In the genomic region with DNA sequence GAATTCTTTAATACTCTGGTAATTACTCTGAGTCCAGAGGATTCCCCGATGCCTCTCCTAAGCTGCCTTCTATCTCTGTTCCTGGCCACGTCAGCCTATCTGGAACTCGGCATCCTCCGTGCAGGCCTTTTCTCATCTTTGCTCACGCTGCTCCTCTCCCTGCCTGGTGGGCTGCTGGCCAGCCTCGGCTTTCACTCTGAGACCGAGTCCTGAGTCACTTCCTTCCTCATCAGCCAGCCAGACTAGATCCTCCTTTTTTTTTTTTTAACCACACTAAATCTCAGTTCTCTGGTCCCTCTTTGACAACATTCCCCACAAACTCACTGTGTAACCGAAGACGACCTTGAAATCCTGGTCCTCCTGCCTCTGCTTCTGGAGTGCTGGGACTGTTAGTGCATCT, we compare ENCODE assay signal across 9 mouse cellular contexts. TPM values are rescaled to one million over a fixed set of nuclear protein-coding genes. Genes with fewer than 3 reads are reported as not detected.
DNase-seq lines count a peak whose midpoint lies in the region; ATAC-seq and TF ChIP-seq lines count a peak whose summit lies in the region.
"Had no signal": no experiment of that assay in that cellular context is flagged by ENCODE, and none has a peak within 500 bp of the region (broad histone marks: within the 10 kb centered on the region; RNA-seq: fewer than 3 reads in every experiment).

No protein-coding gene starts in this region.

- H3K4me3 ChIP-seq in liver, embryonic 13.5 days (replicated peaks): no peak overlapping the region
- H3K4me3 ChIP-seq in brown adipose tissue, adult 24 weeks (ENCODE audit: insufficient read depth, low read depth, low read length): no peak overlapping the region
- no peak overlapping the region for H3K4me3 ChIP-seq in myocyte
- H3K4me3 ChIP-seq in hindbrain, embryonic 14.5 days (replicated peaks; ENCODE audit: low read length): no peak overlapping the region
- H3K4me3 ChIP-seq: layer of hippocampus, adult 2 months had no signal

- peak overlapping the region; percentile 97 for H3K27ac ChIP-seq in liver, embryonic 13.5 days
- peak overlapping the region; percentile 20; the same call in 1 of the 2 replicates for H3K27ac ChIP-seq in brown adipose tissue, adult 24 weeks (replicated peaks; ENCODE audit: low read depth, low read length)
- no peak overlapping the region for H3K27ac ChIP-seq in hindbrain, embryonic 14.5 days
- H3K27ac ChIP-seq: layer of hippocampus, adult 2 months had no signal

- TF ChIP-seq POLR2A in myocyte (IDR thresholded peaks at IDR 0.05; ENCODE audit: insufficient read length, low read depth): peak; percentile 36

- intact Hi-C loops in heart, postnatal 10 days (cut with DNase I): no loop called here

- H3K4me2 ChIP-seq in liver, embryonic 13.5 days: 0 out of 2 replicates have a peak overlapping the region, but pooled peaks have one; percentile 10
- peak overlapping the region; percentile 79 for H3K4me2 ChIP-seq in myocyte (ENCODE audit: low read depth)
- no peak overlapping the region for H3K4me2 ChIP-seq in hindbrain, embryonic 14.5 days (replicated peaks)

- H3K27me3 ChIP-seq in liver, embryonic 13.5 days: no peaks in the 10 kb centered on the region
- H3K27me3 ChIP-seq in myocyte (ENCODE audit: control insufficient read depth, insufficient read depth, insufficient read length): no peaks in the 10 kb centered on the region
- H3K27me3 ChIP-seq in hindbrain, embryonic 14.5 days (ENCODE audit: control insufficient read depth, insufficient read depth, low read length): no peaks in the 10 kb centered on the region

- H3K9me3 ChIP-seq in liver, embryonic 13.5 days (replicated peaks): no peaks in the 10 kb centered on the region
- H3K9me3 ChIP-seq in hindbrain, embryonic 14.5 days (ENCODE audit: control insufficient read depth, low read length): no peaks in the 10 kb centered on the region

- peaks cover 87% of the 10 kb centered on the region for H3K4me1 ChIP-seq in liver, embryonic 13.5 days (replicated peaks)
- H3K4me1 ChIP-seq in brown adipose tissue, adult 24 weeks (ENCODE audit: control insufficient read depth, insufficient read depth, insufficient read length, low read length): no peaks in the 10 kb centered on the region; the same call in 1 of the 2 replicates
- 0 out of 2 replicates have a peak, but pooled peaks cover 6% of the 10 kb centered on the region for H3K4me1 ChIP-seq in hindbrain, embryonic 14.5 days (replicated peaks; ENCODE audit: control insufficient read depth, insufficient read depth, low read length)

- H3ac ChIP-seq in myocyte (ENCODE audit: control insufficient read depth, insufficient read length): no peak overlapping the region

- H3K9ac ChIP-seq in liver, embryonic 13.5 days: peak overlapping the region; percentile 36; the same call in 1 of the 2 replicates
- H3K9ac ChIP-seq in hindbrain, embryonic 14.5 days: no peak overlapping the region

- 38% methylated on average over 9 of the region's 9 CpGs for WGBS in liver, embryonic 13.5 days (ENCODE audit: insufficient replicate concordance)
- 88% methylated on average over 9 of the region's 9 CpGs for WGBS in hindbrain, embryonic 14.5 days

- ATAC-seq in liver, embryonic 13.5 days (ENCODE audit: low read depth): no peak
- ATAC-seq in hindbrain, embryonic 14.5 days (ENCODE audit: low FRiP score): no peak

- peaks cover 99% of the 10 kb centered on the region for H3K36me3 ChIP-seq in liver, embryonic 13.5 days
- H3K36me3 ChIP-seq in myocyte (ENCODE audit: control insufficient read depth, insufficient read depth): peaks cover 55% of the 10 kb centered on the region
- H3K36me3 ChIP-seq in hindbrain, embryonic 14.5 days (replicated peaks; ENCODE audit: control insufficient read depth, insufficient read depth): no peaks in the 10 kb centered on the region

- no peak for DNase-seq in liver, embryonic 13.5 days
- no peak for DNase-seq in liver
- peak; percentile 76 for DNase-seq in heart, postnatal 10 days
- DNase-seq in cerebellum, postnatal 14 days: no peak
- no peak for DNase-seq in hindbrain, embryonic 14.5 days (ENCODE audit: low spot score)
- DNase-seq in spleen, adult 12 weeks (ENCODE audit: low spot score): no peak

- peaks cover 76% of the 10 kb centered on the region for H3K79me2 ChIP-seq in myocyte (ENCODE audit: control insufficient read depth, insufficient read depth)

TF ChIP-seq in myocyte, 11 proteins besides CTCF, POLR2A, EP300 and RAD21:
- TF ChIP-seq MYOD1 (IDR thresholded peaks at IDR 0.05; ENCODE audit: control insufficient read depth in 1 of 3, insufficient read length in 2 of 3, low read depth in 2 of 3): no peak

RNA-seq across cellular contexts. Expression of gene E2f2, which starts 13.2 kb away (rescaled TPM):
- 64.7 and 72.1 TPM in 2 replicates for polyA plus RNA-seq in liver, embryonic 13.5 days (2015; fragmentation: Nextera tagmentation; extraction: Ambion mirVana)
- 2.9 and 6.4 TPM in 2 replicates for polyA plus RNA-seq in brown adipose tissue, adult 24 weeks (2012; ENCODE audit: insufficient read depth, insufficient read length, missing spikeins)
- 1 to 10 TPM; 4.3 to 6.8 TPM for total RNA-seq in heart, postnatal 10 days (2021)
- polyA plus RNA-seq in myocyte (2012; fragmentation: generic; extraction: Trizol): 56.3 TPM
- 1.2 and 1.3 TPM in 2 replicates for polyA plus RNA-seq in hindbrain, embryonic 14.5 days (2014; fragmentation: Nextera tagmentation; extraction: Ambion mirVana)

RNA-seq across cellular contexts. Expression of gene Asap3, which starts 20.8 kb away (rescaled TPM):
- polyA plus RNA-seq in liver, embryonic 13.5 days (2015; fragmentation: Nextera tagmentation; extraction: Ambion mirVana): 1.1 and 1.4 TPM in 2 replicates
- polyA plus RNA-seq in brown adipose tissue, adult 24 weeks (2012; ENCODE audit: insufficient read depth, insufficient read length, missing spikeins): 1.0 and 1.2 TPM in 2 replicates
- total RNA-seq in heart, postnatal 10 days (2021): 10 to 100 TPM in 1 of 2 experiments, 1 to 10 TPM in 1; 5.7 to 10.8 TPM
- 3.9 TPM for polyA plus RNA-seq in myocyte (2012; fragmentation: generic; extraction: Trizol)
- 4.9 TPM in 2 replicates for polyA plus RNA-seq in hindbrain, embryonic 14.5 days (2014; fragmentation: Nextera tagmentation; extraction: Ambion mirVana)

RNA-seq across cellular contexts. Expression of gene Id3, which starts 42.1 kb away (rescaled TPM):
- polyA plus RNA-seq in liver, embryonic 13.5 days (2015; fragmentation: Nextera tagmentation; extraction: Ambion mirVana): 48.1 and 51.3 TPM in 2 replicates
- polyA plus RNA-seq in brown adipose tissue, adult 24 weeks (2012; ENCODE audit: insufficient read depth, insufficient read length, missing spikeins): 75.0 and 78.1 TPM in 2 replicates
- 100 to 1,000 TPM; 104 TPM for total RNA-seq in heart, postnatal 10 days (2021)
- 15.2 TPM for polyA plus RNA-seq in myocyte (2012; fragmentation: generic; extraction: Trizol)
- polyA plus RNA-seq in hindbrain, embryonic 14.5 days (2014; fragmentation: Nextera tagmentation; extraction: Ambion mirVana): 194 and 206 TPM in 2 replicates

Comparison
In these comparisons a context has a peak if more than half of its experiments do, and no peak if none do; other contexts are left out.
1. DNase-seq: peak in heart, postnatal 10 days (2 of 2); none in liver, embryonic 13.5 days (single experiment), liver (single experiment), cerebellum, postnatal 14 days (0 of 2), hindbrain, embryonic 14.5 days (single experiment) and spleen, adult 12 weeks (single experiment).